Mouse (Mus musculus) CH12F3 (cell line): Measurements from ENCODE around the gene Slc25a20.
"Not testable (repeated sequence)": the region's sequence is repeated elsewhere in the genome, so short reads cannot be mapped to it uniquely, and the experiment has no call there.

Experiments
- in situ Hi-C: fragments of 300-500 bp; cut with MboI; formaldehyde crosslinking; loops from 2 replicates; pipeline ENCODE4 v1.14.3; 2020; ENCODE audit warnings: low sequenced_read_pairs

Gene Slc25a20

DNA sequence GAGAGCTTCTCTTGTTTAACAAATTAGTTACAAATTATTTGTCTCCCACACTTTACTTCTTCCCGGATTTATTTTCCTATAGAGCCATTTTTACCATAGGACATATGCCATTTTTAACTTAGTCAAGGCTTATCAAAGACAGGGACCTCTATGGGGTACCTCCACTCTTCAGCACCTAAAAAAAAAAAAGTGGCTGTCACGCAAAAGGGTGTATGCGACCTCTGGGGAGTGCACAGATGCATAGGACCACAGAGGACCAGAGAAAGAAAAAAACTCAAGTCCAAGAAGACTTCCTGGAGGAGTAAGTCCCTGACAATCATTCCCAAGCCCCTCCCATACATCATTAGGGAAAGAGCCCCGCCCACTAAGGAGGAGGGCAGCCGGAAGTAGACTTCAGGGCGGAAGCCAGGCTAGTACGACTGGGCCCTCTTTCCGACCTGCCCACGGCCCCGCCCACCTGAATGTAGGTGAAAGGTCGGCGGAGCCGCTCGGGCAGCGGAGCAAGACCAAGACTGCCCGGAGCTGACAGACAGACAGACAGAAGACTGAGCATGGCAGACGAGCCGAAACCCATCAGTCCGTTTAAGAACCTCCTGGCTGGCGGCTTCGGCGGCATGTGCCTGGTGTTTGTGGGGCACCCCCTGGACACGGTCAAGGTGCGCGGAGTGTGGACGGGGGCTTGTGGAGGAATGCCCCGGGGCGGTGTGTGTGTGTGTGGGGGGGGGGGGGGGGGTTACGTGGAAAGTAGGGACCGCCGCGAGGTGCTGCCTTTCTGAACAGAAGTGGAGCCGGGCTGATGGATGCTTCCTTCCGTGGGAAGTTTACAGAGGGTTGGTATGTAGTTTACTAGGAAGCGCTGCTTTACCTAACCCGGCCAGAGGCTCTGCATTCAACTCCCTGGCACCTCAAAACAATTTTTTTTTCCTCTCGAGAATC lies at the start of gene Slc25a20:
TSS of gene Slc25a20 (plus strand) at position 412 of the 936 bp plus-strand sequence.
- in situ Hi-C loops, result no loop called here

DNA sequence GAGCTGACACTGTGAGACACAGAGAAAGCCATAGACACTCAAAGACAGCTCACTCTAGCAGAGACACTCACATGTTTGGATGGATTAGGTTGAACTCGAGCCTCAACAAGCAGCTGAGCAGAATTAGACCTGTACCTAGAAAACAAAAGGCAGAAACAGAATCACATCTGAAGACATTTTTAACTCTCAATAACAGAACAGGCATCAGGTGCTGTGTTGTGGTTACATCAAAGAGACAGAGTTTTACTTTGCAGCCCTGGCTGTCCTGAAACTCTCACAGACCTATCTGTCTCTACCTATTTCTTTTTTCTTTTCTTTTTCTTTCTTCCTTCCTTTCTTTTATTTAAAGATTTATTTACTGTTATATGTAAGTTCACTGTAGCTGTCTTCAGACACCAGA lies 44.6 kb upstream of the Slc25a20 start:
- in situ Hi-C loops, result no loop called here

- in situ Hi-C loops, result no loop called here
Measured at GRCm38 (mm10) chr9:108626498-108626897, 35.4 kb upstream of the Slc25a20 start.

GRCm38 (mm10) chr9:108628141-108628540 lies 33.7 kb upstream of the Slc25a20 start:
- in situ Hi-C loops, result no loop called here

- in situ Hi-C loops, result no loop called here
Measured at GRCm38 (mm10) chr9:108630683-108631082, 31.2 kb upstream of the Slc25a20 start.

GRCm38 (mm10) chr9:108631631-108632256 lies 30.1 kb upstream of the Slc25a20 start:
- in situ Hi-C loops, result no loop called here

DNA sequence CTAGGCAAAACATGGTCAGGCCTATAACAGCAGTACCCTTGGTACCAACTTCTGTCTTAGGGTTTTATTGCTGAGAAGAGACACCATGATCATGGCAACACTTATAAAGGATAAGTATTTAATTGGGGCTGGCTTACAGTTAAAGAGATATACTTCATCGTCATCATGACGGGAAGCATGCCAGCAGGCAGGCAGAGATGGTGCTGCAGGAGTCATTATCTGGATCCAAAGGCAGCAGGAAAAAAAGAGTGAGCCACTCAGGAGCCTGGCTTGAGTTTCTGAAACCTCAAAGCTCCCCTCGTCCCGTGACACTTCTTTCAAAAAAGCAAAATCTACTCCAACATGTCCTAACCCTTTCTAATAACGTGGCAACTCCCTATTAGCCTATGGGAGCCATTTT lies 29.5 kb upstream of the Slc25a20 start:
- in situ Hi-C loops, result no loop called here

GRCm38 (mm10) chr9:108633846-108634245 lies 28.0 kb upstream of the Slc25a20 start:
- in situ Hi-C loops, result no loop called here

- in situ Hi-C loops, result no loop called here
Measured at GRCm38 (mm10) chr9:108635415-108635814, 26.5 kb upstream of the Slc25a20 start.

DNA sequence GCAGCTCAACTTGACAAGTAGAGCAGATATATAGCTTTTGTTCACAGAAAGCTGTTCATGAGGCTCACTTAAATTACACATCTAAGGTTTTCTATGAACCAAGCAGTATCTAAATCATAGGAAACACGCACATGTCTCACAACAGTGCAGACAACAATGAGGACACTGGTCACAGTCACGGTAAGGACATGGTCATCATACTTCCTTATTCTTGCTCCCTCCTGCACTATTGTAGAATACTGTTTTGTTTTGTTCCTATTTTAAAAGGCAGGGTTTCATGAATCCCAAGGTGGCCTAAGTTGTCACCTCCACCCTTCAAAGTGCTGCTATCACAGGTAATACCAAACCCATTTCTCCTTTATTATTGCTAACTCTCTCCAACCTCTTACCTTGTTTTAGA lies 22.1 kb upstream of the Slc25a20 start:
- in situ Hi-C loops, result no loop called here

- in situ Hi-C loops, result no loop called here
Measured at GRCm38 (mm10) chr9:108648166-108648565, 13.7 kb upstream of the Slc25a20 start.

DNA sequence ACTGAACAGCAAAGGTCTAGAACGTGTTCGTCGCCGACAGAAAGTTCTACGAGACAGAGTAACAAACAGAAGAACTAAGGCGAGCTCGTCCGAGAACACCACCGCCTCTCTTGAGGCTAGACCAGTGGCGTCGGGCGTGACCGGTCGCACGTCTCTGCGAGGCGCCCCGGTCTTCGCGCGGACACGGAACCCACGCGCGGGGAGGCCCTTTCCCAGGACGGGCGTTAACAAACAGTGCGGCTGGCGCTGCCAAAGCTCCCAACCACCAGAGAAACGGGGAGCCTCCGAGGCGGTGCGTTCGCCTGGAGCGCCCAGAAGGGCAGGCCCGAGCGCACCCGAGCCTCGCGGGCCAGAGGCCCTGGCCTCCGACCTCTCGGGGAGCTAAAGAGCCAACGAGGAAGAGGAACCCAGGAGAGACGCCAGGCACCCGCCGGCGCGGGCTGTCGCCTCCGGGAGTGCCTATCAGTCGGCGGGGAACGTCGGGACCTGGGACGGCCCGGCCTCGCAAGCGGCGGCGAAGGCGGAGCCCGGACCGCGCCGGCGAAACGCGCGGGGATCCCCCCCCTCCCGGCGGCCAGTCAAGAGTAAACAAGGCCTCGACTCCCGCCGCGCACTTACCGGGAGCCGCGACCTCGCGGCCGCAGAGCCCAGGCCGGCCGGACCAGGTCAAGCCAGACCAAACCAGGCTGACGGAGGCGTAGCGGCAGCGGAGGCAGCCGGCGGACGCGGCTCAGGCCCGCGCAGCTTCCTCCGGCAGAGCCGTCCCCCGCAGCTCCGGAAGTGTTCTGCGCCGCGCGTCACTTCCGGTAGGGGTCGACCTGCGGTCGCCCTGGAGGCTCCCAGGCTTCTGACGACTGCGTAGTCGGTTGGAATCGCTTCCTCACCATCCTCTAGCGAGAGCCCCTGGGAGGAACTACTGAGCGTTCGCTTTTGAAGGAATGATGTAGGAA lies 13.0 kb upstream of the Slc25a20 start, which contains the start of gene Arih2:
TSS of gene Arih2 (minus strand) at position 776 of the 950 bp plus-strand sequence.
- in situ Hi-C loops, result no loop called here

- in situ Hi-C loops, result no loop called here
Measured at GRCm38 (mm10) chr9:108649561-108650440, 12.1 kb upstream of the Slc25a20 start.

- in situ Hi-C loops, result no loop called here
Measured at GRCm38 (mm10) chr9:108654566-108655464, 7.1 kb upstream of the Slc25a20 start.

DNA sequence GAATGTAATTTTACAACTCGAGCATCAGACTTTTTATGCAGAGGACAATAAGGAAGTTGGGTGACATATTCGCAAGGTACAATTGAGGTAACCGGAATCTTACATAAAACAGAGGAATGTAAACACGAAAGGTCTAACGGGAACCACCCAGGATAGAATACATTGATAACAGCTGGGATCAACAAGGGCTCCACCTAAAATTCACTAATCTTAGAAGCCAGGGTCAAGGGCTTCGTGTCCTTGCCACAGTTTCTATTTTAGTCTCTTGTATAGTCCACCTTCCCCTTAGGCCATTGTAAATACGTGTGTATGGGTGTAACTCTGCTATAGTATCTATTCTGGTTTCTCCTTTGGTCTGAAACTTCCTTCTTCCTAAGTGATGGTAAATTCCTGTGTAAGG lies 6.0 kb upstream of the Slc25a20 start:
- in situ Hi-C loops, result not testable (repeated sequence)

DNA sequence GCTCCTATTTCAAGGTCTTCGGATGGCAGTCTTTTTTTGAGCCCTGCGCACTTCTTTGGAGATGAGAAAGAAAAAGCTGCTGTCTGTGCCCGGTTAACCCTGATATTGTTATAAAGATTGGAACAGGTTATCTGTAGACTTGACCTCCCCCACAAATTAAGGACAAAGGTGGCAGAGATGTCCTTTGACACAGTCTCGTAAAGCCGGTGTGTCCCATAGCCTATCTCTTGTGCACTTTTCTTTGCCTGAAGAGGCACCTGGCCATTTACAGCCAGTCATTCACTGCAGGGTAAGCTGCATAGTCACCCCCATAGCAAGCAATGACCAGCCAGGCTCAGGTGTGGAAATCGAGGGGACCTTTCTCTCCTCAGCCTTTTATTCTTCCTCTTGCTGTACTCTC lies 772 bp downstream of the Slc25a20 start:
- in situ Hi-C loops, result no loop called here

DNA sequence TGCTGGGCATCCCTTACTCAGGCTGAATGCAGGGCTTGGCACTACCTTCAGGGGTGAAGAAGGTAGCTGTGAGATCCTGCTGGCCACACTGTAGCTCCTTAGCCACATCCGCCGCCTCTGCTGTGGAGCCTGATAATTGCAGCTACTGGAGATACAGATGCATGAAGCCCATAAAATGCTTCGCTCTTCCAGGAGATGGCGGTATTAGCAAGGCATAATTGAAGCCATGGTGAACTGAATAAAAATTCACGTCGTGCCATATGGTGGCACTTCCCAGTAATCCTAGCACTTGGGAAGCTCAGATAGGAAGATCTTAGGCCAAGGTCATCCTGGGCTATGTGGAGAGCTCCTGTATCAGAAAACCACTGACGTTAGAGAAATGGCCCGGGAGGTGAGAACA lies 8.0 kb downstream of the Slc25a20 start:
- in situ Hi-C loops, result no loop called here

GRCm38 (mm10) chr9:108673151-108673550 lies 11.3 kb downstream of the Slc25a20 start:
- in situ Hi-C loops, result no loop called here

DNA sequence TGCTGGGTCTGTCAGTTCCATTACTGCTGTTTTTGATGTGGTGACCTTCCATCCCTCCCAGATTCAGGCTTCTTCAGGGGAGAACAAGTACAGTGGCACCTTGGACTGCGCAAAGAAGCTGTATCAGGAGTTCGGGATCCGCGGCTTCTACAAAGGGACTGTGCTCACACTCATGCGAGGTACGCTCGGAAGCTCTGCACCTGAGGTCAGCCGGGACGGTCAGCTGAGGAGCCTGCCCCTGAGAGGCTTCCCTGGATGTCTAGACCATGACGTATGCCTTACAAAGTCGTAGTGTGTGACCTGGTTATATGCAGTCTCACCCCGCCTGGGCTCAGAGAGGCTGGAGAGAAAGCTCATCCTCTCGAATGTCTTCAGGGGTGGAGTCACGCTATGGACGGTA lies 18.1 kb downstream of the Slc25a20 start:
- in situ Hi-C loops, result no loop called here
